Mouse (Mus musculus): ENCODE data around the gene Psmd10. TPM values are rescaled to one million over a fixed set of nuclear protein-coding genes. Genes with fewer than 3 reads are reported as not detected.

The Psmd10 gene
- 38.2 and 41.8 TPM in 2 replicates for polyA plus RNA-seq (2015; fragmentation: Nextera tagmentation; extraction: Ambion mirVana)

DNA sequence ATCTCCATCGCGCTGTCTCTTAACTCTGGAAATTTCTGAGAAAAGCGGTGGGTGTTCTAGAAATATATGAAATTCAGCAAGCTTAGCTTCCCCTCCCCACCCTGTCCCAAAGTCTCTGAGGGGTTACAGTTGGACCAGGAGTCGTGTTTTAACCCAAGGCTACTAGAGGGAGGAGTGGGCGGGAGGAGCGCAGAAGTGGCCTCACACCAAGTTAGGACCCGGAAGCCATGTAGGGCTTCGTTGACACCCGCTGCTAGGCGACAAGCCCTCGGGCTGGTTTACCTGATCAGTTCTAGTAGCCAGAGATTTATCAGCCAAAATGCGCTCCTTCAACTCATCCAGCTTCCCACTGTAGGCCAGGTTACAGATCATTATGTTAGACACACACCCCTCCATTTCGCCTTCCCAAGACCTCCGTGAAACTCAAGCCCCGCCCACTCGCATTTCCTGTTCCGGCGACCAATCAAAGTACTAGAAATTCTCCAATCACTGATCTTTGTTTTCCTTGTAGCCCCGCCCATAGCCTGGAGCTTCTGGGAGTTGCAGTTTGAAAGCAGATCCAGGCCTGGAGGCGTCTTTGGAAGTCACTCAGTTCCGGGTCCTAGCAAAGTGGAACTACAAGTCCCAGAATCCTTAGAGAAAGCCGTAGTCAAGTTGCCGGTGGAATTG, at the start of gene Psmd10, which contains the start of gene Atg4a:
Gene Psmd10 (minus strand): TSS at position 457 of the 669 bp plus-strand sequence.
Gene Atg4a (plus strand): TSS at position 636 of the 669 bp plus-strand sequence.
- Histone ChIP-seq H3K36me3 (ENCODE audit: control insufficient read depth, insufficient read depth) (no peaks in the 10 kb centered on the region), H3K9ac (ENCODE audit: low read length) (peak within 1 kb of the TSS; percentile 67), H3K27me3 (ENCODE audit: control insufficient read depth, insufficient read depth, low read length) (no peaks in the 10 kb centered on the region), H3K27ac (ENCODE audit: low read length) (peak within 1 kb of the TSS; percentile 9; the same call in 1 of the 2 replicates), H3K4me3 (ENCODE audit: low read length) (peak within 1 kb of the TSS; percentile 63), H3K4me2 (ENCODE audit: low read depth, low read length) (peak within 1 kb of the TSS; percentile 65), H3K4me1 (ENCODE audit: control insufficient read depth, insufficient read depth, low read length) (no peaks in the 10 kb centered on the region; the same call in 1 of the 2 replicates), H3K9me3 (replicated peaks; ENCODE audit: control insufficient read depth, low read length) (no peaks in the 10 kb centered on the region)
- whole genome bisulfite sequencing: 16% methylated on average over 23 of the region's 23 CpGs
- peak; percentile 98 for ATAC-seq (replicated peaks; ENCODE audit: extremely low read depth, insufficient read depth, low FRiP score)

DNA sequence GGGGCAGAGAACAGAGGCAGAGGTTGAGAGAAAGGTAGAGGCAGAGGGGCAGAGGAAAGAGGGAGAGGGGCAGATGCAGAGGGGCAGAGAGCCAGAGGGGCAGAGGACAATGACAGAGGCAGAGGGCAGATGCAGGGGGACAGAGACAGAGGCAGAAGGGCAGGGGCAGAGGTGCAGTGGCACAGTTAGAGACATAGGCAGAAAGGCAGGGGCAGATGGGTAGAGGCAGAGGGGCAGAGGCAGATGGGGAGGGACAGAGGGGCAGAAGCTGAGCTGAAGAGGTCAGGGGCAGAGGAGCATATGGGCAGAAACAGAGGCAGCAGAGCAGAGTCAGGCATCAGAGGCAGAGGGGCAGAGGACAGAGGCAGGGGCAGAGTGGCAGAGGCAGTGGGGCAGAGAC, 42.4 kb upstream of the Psmd10 start:
- ATAC-seq (replicated peaks; ENCODE audit: extremely low read depth, insufficient read depth, low FRiP score): no peak
- peaks cover 17% of the 10 kb centered on the region for H3K27me3 ChIP-seq (ENCODE audit: control insufficient read depth, insufficient read depth, low read length)

DNA sequence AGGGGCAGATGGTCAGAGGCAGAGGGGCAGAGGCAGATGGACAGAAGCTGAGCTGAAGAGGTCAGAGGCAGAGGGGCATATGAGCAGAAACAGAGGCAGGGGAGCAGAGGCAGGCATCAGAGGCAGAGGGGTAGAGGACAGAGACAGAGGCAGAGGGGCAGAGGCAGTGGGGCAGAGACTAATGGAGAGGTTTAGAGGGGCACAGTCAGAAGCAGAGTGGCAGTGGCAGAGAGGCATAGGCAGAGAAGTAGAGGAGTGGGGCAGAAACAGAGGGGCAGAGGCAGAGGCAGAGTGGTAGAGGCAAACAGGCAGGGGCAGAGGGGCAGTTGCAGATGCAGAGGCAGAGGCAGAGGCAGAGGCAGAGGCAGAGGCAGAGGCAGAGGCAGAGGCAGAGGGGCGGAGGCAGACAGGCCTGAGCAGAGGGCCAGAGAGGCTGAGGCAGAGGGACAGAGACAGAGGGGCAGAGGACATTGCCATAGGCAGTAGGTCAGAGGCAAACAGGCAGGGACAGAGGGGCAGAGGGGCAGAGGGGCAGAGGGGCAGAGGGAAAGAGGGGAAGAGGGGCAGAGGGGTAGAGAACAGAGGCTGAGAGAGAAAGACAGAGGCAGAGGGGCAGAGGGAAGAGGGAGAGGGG, 41.5 kb upstream of the Psmd10 start:
- no peak overlapping the region for H3K4me3 ChIP-seq (ENCODE audit: low read length)

More for the DNA sequence above, 42.4 kb upstream of the Psmd10 start:
- Histone ChIP-seq H3K4me2 (ENCODE audit: low read depth, low read length) (no peak overlapping the region), H3K36me3 (ENCODE audit: control insufficient read depth, insufficient read depth) (no peaks in the 10 kb centered on the region), H3K4me3 (ENCODE audit: low read length) (no peak overlapping the region), H3K9me3 (replicated peaks; ENCODE audit: control insufficient read depth, low read length) (no peaks in the 10 kb centered on the region), H3K27ac (ENCODE audit: low read length) (no peak overlapping the region), H3K9ac (ENCODE audit: low read length) (no peak overlapping the region), H3K4me1 (ENCODE audit: control insufficient read depth, insufficient read depth, low read length) (no peaks in the 10 kb centered on the region)

DNA sequence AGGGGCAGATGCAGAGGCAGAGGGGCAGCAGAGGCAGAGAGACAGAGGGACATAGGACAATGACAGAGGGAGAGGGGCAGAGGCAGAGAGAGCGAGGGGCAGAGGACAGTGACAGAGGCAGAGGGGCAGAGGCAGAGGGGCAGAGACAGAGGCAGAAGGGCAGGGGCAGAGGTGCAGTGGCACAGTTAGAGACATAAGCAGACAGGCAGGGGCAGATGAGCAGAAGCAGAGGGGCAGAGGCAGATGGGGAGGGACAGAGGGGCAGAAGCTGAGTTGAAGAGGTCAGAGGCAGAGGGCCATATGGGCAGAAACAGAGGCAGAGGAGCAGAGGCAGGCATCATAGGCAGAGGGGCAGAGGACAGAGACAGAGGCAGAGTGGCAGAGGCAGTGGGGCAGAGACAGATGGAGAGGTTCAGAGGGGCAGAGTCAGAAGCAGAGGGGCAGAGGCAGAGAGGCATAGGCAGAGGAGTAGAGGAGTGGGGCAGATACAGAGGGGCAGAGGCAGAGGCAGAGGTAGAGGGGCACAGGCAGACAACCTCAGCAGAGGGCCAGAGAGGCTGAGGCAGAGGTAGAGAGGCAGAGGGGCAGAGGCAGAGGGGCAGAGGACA, 40.5 kb upstream of the Psmd10 start:
- 86% methylated on average over 1 of the region's 1 CpGs for WGBS
- Histone ChIP-seq H3K4me1 (ENCODE audit: control insufficient read depth, insufficient read depth, low read length) (no peaks in the 10 kb centered on the region), H3K4me3 (ENCODE audit: low read length) (no peak overlapping the region), H3K4me2 (ENCODE audit: low read depth, low read length) (no peak overlapping the region), H3K9ac (ENCODE audit: low read length) (no peak overlapping the region), H3K36me3 (ENCODE audit: control insufficient read depth, insufficient read depth) (no peaks in the 10 kb centered on the region), H3K27me3 (ENCODE audit: control insufficient read depth, insufficient read depth, low read length) (peaks cover 21% of the 10 kb centered on the region), H3K9me3 (replicated peaks; ENCODE audit: control insufficient read depth, low read length) (no peaks in the 10 kb centered on the region), H3K27ac (ENCODE audit: low read length) (no peak overlapping the region)
- ATAC-seq (replicated peaks; ENCODE audit: extremely low read depth, insufficient read depth, low FRiP score): no peak; the same call in 1 of the 2 replicates

More for the DNA sequence above, 41.5 kb upstream of the Psmd10 start:
- Histone ChIP-seq H3K4me2 (ENCODE audit: low read depth, low read length) (no peak overlapping the region), H3K9ac (ENCODE audit: low read length) (no peak overlapping the region), H3K27ac (ENCODE audit: low read length) (no peak overlapping the region), H3K9me3 (replicated peaks; ENCODE audit: control insufficient read depth, low read length) (no peaks in the 10 kb centered on the region), H3K27me3 (ENCODE audit: control insufficient read depth, insufficient read depth, low read length) (peaks cover 21% of the 10 kb centered on the region), H3K36me3 (ENCODE audit: control insufficient read depth, insufficient read depth) (no peaks in the 10 kb centered on the region), H3K4me1 (ENCODE audit: control insufficient read depth, insufficient read depth, low read length) (no peaks in the 10 kb centered on the region)
- WGBS: 100% methylated on average over 1 of the region's 1 CpGs
- no peak for ATAC-seq (replicated peaks; ENCODE audit: extremely low read depth, insufficient read depth, low FRiP score)

DNA sequence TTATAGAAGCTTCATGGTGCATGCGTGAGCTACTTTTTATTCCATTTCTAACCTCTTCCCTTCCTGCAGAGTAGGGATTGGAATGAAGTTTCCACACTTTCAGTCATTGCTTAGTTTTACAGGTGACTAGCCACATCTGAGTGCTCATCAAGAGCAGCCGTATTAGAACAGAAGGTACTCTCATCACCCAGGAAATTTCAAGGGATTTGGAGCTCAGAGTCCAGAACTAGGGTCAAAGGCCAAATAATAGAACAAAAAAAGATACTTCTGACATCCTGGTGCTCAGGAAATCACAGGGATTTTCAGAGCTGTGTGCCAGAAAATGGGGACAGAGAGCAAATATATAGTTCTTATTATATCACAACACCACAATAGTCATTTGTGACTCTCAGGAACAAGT, 28.7 kb upstream of the Psmd10 start:
- Histone ChIP-seq H3K4me3 (ENCODE audit: low read length) (no peak overlapping the region), H3K4me2 (ENCODE audit: low read depth, low read length) (no peak overlapping the region), H3K27me3 (ENCODE audit: control insufficient read depth, insufficient read depth, low read length) (peaks cover 9% of the 10 kb centered on the region), H3K9me3 (replicated peaks; ENCODE audit: control insufficient read depth, low read length) (no peaks in the 10 kb centered on the region), H3K27ac (ENCODE audit: low read length) (no peak overlapping the region), H3K4me1 (ENCODE audit: control insufficient read depth, insufficient read depth, low read length) (peaks cover 2% of the 10 kb centered on the region), H3K36me3 (ENCODE audit: control insufficient read depth, insufficient read depth) (no peaks in the 10 kb centered on the region), H3K9ac (ENCODE audit: low read length) (no peak overlapping the region)
- ATAC-seq (replicated peaks; ENCODE audit: extremely low read depth, insufficient read depth, low FRiP score): no peak
- WGBS: 71% methylated on average over 2 of the region's 2 CpGs

DNA sequence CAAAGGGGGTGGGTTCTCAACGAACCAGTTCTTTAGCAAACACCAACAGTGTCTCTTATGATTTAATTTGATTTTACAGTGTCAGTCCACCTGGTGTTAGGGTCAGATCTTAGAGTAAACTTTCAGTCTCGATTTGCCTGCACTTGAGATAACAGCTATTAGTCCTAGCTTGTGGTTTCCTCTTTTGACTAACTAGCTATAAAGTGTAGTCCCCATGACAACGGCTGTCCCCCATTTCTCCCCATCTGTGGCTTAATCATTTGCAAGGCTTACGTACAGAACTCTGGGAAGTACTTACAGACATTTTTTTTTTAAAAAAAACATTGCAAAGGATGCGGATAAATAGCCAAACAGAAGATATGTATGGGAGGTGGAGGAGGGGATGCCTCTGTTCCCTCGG, 28.3 kb upstream of the Psmd10 start:
- H3K4me3 ChIP-seq (ENCODE audit: low read length): no peak overlapping the region

DNA sequence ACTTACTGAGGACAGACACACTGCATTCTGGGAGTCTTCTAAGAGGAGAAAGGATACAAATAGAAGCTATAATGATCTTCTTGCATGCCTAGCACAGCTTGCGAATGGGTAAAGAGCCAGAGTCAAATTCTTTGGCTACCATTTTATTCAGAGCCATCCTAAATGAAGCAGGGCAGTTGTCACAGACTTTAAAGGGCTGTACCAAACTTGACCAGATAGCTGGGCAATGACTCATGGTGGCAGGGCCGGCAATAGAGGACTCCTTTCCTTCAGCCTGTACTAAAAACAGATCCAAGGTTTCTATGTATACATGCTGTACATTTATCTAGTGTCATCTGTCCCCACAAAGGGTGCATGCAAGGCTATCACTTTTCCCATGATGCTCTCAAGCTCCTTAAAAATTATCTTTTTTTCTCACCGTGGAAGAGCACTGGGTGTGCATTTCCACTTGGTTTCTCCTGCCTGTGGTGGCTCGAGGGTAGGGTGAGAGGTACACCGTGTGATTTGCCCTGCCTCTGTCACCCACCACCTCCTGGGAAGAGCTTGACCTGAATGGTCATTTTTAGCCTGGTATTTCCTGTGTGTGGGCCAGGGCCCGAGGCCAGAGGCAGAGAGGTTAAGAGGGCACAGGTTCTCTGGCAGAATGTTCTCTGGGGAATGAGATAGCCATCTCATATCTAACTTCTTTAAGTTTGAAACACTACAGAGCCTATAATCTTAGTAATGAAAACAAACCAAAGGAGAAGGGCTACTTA, 26.9 kb upstream of the Psmd10 start:
- H3K4me3 ChIP-seq (ENCODE audit: low read length): no peak overlapping the region
- no peaks in the 10 kb centered on the region for H3K36me3 ChIP-seq (ENCODE audit: control insufficient read depth, insufficient read depth)
- H3K9me3 ChIP-seq (replicated peaks; ENCODE audit: control insufficient read depth, low read length): no peaks in the 10 kb centered on the region
- no peaks in the 10 kb centered on the region; the same call in 1 of the 2 replicates for H3K4me1 ChIP-seq (ENCODE audit: control insufficient read depth, insufficient read depth, low read length)
- no peak overlapping the region for H3K9ac ChIP-seq (ENCODE audit: low read length)
- 0 out of 2 replicates have a peak overlapping the region, but pooled peaks have one; percentile 30 for H3K27ac ChIP-seq (ENCODE audit: low read length)
- no peak for ATAC-seq (replicated peaks; ENCODE audit: extremely low read depth, insufficient read depth, low FRiP score)
- H3K4me2 ChIP-seq (ENCODE audit: low read depth, low read length): no peak overlapping the region
- H3K27me3 ChIP-seq (ENCODE audit: control insufficient read depth, insufficient read depth, low read length): peaks cover 11% of the 10 kb centered on the region
- 38% methylated on average over 6 of the region's 6 CpGs for WGBS

More for the DNA sequence above, 28.3 kb upstream of the Psmd10 start:
- Histone ChIP-seq H3K27me3 (ENCODE audit: control insufficient read depth, insufficient read depth, low read length) (peaks cover 9% of the 10 kb centered on the region), H3K36me3 (ENCODE audit: control insufficient read depth, insufficient read depth) (no peaks in the 10 kb centered on the region), H3K4me1 (ENCODE audit: control insufficient read depth, insufficient read depth, low read length) (no peaks in the 10 kb centered on the region; the same call in 1 of the 2 replicates), H3K4me2 (ENCODE audit: low read depth, low read length) (no peak overlapping the region), H3K27ac (ENCODE audit: low read length) (no peak overlapping the region), H3K9ac (ENCODE audit: low read length) (no peak overlapping the region), H3K9me3 (replicated peaks; ENCODE audit: control insufficient read depth, low read length) (no peaks in the 10 kb centered on the region)
- ATAC-seq (replicated peaks; ENCODE audit: extremely low read depth, insufficient read depth, low FRiP score): no peak
- 59% methylated on average over 6 of the region's 6 CpGs for WGBS

DNA sequence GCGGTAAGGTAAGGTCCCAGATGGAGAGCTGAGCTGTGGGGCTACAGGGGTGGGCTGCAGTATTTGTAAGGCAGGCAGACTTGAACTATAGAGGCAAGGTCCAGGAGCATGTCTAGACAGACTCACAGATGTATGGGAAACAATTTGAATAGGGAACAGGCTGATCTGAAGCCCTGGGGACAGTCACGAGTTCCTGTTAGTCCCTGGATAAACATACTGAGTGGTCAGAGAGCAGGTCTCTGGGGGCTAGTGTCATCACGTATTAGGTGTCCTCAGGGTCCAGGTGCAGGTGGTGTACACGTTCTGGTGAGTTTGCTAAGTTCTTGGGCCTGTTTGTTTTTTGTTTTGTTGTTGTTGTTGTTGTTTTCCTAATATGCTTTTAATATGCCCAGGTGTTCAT, 23.6 kb upstream of the Psmd10 start:
- no peak overlapping the region for H3K4me2 ChIP-seq (ENCODE audit: low read depth, low read length)
- H3K4me1 ChIP-seq (ENCODE audit: control insufficient read depth, insufficient read depth, low read length): no peaks in the 10 kb centered on the region; the same call in 1 of the 2 replicates
- ATAC-seq (replicated peaks; ENCODE audit: extremely low read depth, insufficient read depth, low FRiP score): no peak
- WGBS: 66% methylated on average over 4 of the region's 4 CpGs
- H3K27me3 ChIP-seq (ENCODE audit: control insufficient read depth, insufficient read depth, low read length): peaks cover 5% of the 10 kb centered on the region
- H3K36me3 ChIP-seq (ENCODE audit: control insufficient read depth, insufficient read depth): no peaks in the 10 kb centered on the region
- no peak overlapping the region for H3K27ac ChIP-seq (ENCODE audit: low read length)
- H3K9me3 ChIP-seq (replicated peaks; ENCODE audit: control insufficient read depth, low read length): no peaks in the 10 kb centered on the region
- H3K9ac ChIP-seq (ENCODE audit: low read length): no peak overlapping the region
- no peak overlapping the region for H3K4me3 ChIP-seq (ENCODE audit: low read length)

All from heart, embryonic 16.5 days (tissue).